Mouse (Mus musculus): Measurements from ENCODE around the gene Gm9922.

DNA sequence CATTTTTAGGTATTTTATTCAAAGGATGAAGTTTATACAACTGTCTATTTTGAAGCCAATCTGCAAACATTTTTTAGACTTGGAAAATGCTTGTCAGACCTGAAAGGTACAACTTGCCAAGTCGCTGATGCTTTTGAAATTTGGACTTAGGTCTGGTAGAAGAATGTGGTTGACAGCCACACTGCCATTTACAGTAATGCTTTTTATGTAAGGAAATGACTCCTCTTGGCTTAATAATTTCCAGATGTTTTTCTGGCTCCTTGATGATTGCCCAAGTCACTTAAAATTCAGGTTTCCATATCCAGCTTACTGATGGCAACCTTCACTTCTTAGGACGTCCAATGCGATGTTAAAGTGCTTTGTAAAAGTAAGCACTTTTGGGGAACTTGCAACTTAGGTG is 17.0 kb upstream of the Gm9922 start:
- TF ChIP-seq CHD2 (IDR thresholded peaks at IDR 0.05; ENCODE audit: low read depth, low read length) (no peak), MAFK (IDR thresholded peaks at IDR 0.05; ENCODE audit: insufficient read depth, low read depth, low read length) (no peak)
